Mouse (Mus musculus) activated CD4-positive, CD25-positive, alpha-beta regulatory T cell (primary cell): ENCODE results near the gene AI467606. TPM values are rescaled to one million over a fixed set of nuclear protein-coding genes. Genes with fewer than 3 reads are reported as not detected.

Source experiments
- polyA plus RNA-seq, 2 experiments: library from polyadenylated mRNA; unstranded; fragments of 100-300 nt; shearing (Covaris generic); gene quantifications; one replicate each; pipeline ENCODE4 v1.2.1; 2017

Gene AI467606
- polyA plus RNA-seq: 100 to 1,000 TPM; 267 to 384 TPM

DNA sequence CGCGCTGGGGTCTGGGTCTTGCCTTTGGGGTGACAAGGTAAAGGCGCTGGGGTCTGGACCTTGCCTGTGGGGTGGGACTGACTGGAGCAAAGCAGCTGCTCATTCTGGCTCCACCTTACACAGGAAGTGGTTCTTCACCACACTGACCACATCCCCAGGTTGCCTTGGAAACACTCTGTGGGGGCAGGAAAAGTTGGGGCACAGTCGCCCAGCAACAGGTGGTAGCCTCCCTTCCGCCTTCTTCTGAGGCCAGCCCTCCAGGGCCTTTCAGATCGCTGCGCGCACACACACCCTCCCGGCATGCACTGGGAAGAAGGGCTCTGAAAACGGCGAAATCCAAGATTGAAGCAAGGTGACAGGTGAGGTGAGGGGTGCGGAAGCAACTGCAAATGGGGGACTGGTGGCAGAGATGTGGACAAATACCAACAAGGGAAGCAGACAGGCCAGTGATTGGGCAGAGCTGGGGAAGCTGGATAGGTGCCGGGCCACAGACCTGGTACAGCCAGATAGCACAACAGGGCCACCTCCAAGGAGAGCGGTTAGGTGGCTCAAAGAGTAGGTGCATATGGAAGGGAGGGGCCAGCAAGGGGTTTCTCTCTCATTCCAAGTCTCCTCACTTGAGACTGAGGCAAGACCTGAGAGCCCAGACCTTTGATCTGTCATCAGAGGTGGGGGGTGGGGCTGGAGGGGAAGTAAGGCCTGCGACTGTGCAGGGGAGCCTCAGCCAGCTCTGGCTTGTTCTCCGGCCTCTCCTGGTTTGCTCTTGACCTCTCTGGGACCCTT is at the start of gene AI467606:
Gene AI467606, plus strand, starts transcription at position 246 of the 783 bp plus-strand sequence.

DNA sequence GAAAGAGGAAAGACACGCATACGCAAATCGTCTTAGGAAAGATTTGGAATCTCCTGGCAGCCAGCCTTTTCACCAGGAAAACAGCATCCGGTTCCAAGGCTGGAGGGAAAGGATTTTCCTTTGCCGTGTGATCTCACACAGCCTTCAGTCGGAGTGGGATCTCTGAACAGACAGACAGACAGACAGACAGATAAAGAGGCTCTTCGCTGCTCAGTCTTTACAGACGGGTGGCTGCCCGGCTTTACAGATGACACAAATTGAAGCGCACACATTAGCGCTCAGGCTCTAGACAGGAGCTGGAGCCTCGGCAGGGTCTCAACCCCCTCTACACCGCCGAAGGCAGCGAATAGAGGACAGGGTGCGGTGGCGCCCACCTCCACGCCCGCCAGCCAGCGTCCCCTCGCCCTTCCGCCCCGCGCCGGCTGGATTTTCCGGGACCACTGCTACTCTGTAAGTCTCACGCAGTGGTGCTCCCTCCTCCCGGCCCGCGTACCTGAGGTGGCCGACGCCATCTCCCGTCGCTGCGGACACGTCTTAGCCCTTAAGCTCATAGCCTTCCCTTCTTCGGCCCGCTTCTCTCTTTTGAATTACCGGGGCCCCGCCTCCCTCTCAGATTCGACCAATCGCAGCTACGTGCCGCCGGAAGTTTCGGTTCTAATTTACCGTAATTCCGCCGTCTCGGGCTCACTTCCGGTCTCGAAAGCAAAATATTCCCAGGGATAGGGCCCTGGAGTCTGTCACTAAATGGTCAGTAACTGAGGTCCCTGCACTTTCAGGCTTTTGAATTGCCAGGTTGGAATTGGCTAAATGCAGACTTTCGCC is 49.1 kb upstream of the AI467606 start, which contains the start of gene Kif22:
Gene Kif22, minus strand, starts transcription at position 621 of the 822 bp plus-strand sequence.

DNA sequence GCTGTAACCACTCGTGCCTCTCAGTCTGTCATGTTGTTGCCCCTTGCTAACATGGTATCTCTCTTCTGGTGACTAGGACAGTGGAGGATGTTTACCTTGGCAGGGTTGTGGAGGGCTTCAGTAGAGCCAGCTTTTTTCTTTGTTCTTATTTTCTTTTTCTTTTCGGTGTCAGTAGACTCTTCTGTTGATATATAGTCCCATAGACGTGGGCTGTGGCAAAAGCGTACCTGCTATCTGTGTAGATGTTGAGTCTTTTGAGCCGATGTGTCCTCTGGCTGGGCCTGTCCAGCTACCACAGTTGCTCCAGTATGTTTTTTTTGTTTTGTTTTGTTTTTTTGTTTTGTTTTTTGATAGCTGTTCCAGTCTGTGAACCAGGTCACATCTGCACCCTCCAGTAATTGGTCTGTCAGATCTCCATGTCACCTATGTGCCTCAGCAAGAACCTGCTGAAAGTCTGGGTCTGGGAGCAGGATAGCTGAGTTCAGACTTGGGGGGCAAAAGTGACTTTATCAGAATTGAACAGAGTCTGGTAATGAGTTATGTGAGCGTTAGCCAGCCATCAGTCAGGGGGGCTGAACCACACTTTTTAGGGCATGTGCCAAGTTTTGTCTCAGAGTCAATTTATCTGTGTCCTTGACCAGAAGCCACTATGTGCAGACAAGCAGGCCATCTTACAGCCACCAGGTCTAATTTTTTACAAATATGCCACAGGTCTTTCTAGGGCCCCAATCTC is 3.7 kb upstream of the AI467606 start, which contains the start of gene Zg16:
Gene Zg16, minus strand, starts transcription at position 51 of the 733 bp plus-strand sequence.

DNA sequence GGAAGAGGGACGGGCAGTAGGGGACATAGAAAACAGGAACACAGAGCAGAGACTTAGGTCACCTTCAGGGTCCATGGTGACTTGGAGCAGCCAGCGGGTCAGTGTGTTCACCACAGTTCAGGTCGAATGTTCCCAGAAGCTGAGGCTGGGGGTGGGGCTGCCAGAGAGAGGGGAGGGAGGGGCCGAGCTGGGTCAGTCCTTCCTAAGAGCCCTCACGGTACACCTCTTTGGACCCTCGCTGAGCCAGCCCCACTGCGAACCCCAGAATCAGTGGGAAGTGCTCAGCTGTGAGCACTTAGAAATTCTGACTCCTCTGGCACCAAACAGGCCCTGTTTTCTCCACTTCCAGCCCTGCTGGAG is 30.7 kb downstream of the AI467606 start, which contains the start of gene Qprt:
Gene Qprt, minus strand, starts transcription at position 316 of the 360 bp plus-strand sequence.

DNA sequence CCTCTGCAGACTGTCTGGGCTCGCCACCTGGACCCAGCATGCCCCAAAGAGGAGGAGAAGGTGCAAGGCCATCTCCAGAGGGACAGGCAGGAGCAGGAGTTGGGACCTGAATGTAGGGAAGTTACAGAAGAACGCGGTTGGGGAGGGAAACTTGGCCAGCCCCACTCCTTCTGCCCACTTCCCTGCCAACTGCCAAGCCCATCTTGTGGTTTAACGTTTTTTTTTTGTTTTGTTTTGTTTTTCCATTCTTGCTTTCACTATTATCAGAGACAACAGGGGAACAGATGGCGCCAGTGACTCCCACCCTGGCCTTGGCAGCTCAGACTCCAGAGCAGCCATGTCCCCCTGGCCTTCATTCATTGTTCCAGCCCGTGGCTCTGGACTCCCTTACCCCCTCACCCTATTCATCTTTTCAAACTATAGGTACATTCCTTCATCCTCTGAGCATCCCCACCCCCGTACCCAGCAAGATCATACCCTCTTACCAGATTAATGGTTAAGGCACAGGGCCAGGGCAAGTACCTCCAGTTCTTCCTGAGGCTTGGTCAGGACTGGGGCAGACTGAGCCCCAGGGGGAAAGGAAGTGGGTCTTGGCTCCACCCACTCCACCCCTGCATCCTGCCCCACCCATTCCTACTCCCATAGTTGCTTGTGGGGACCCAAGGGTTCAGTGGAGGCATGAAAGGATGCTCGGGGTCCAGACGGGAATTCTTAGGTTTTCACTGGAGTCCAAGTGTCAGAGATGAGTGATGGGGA is 46.3 kb downstream of the AI467606 start, which contains the start of gene Spn:
Gene Spn, minus strand, starts transcription at position 562 of the 756 bp plus-strand sequence.

Other genes starting within 250 kb of the AI467606 start
- not detected for gene Doc2a, start 243.9 kb upstream of the AI467606 start, polyA plus RNA-seq
- gene Hirip3, start 229.4 kb upstream of the AI467606 start, polyA plus RNA-seq: 10 to 100 TPM; 10.5 to 16.6 TPM
- 10 to 100 TPM; 83.5 to 86.5 TPM for gene Ino80e, start 229.0 kb upstream of the AI467606 start, polyA plus RNA-seq
- gene Taok2, start 206.7 kb upstream of the AI467606 start, polyA plus RNA-seq: 10 to 100 TPM; 37.1 to 39.0 TPM
- 10 to 100 TPM; 42.2 to 49.8 TPM for gene Tmem219, start 168.4 kb upstream of the AI467606 start, polyA plus RNA-seq
- 10 to 100 TPM; 32.0 to 38.0 TPM for gene Kctd13, start 162.5 kb upstream of the AI467606 start, polyA plus RNA-seq
- gene Asphd1, start 141.8 kb upstream of the AI467606 start, polyA plus RNA-seq: under 1 TPM in 1 of 2 experiments, not detected in 1; 0.21 TPM
- gene Sez6l2, start 140.8 kb upstream of the AI467606 start, polyA plus RNA-seq: under 1 TPM; 0.34 to 0.62 TPM
- gene Cdipt, start 115.4 kb upstream of the AI467606 start, polyA plus RNA-seq: 100 to 1,000 TPM; 176 to 321 TPM
- 1 to 10 TPM in 1 of 2 experiments, under 1 TPM in 1; 0.64 to 2.0 TPM for gene Cdiptos, start 115.3 kb upstream of the AI467606 start, polyA plus RNA-seq
- gene Mvp, start 76.7 kb upstream of the AI467606 start, polyA plus RNA-seq: 10 to 100 TPM; 19.5 to 57.5 TPM
- 1 to 10 TPM in 1 of 2 experiments, under 1 TPM in 1; 0.54 to 1.7 TPM for gene Pagr1b, start 74.9 kb upstream of the AI467606 start, polyA plus RNA-seq
- 100 to 1,000 TPM in 1 of 2 experiments, 10 to 100 TPM in 1; 99.8 to 119 TPM for gene Pagr1a, start 74.0 kb upstream of the AI467606 start, polyA plus RNA-seq
- 10 to 100 TPM; 31.2 to 33.4 TPM for gene Gm42742, start 70.3 kb upstream of the AI467606 start, polyA plus RNA-seq
- gene Prrt2, start 70.1 kb upstream of the AI467606 start, polyA plus RNA-seq: 1 to 10 TPM; 6.4 to 8.6 TPM
- 100 to 1,000 TPM; 117 to 145 TPM for gene Maz, start 64.3 kb upstream of the AI467606 start, polyA plus RNA-seq
- gene Kif22, start 48.9 kb upstream of the AI467606 start, polyA plus RNA-seq: 10 to 100 TPM; 20.0 to 37.5 TPM
- not detected for gene Zg16, start 4.0 kb upstream of the AI467606 start, polyA plus RNA-seq
- 10 to 100 TPM; 18.6 to 21.0 TPM for gene Qprt, start 30.9 kb downstream of the AI467606 start, polyA plus RNA-seq
- gene Spn, start 46.5 kb downstream of the AI467606 start, polyA plus RNA-seq: 100 to 1,000 TPM in 1 of 2 experiments, 10 to 100 TPM in 1; 86.6 to 120 TPM
- gene Cd2bp2, start 104.7 kb downstream of the AI467606 start, polyA plus RNA-seq: 10 to 100 TPM; 61.9 to 72.7 TPM
- gene Tbc1d10b, start 117.1 kb downstream of the AI467606 start, polyA plus RNA-seq: 10 to 100 TPM; 54.9 to 75.1 TPM
- gene Mylpf, start 117.5 kb downstream of the AI467606 start, polyA plus RNA-seq: 10 to 100 TPM; 16.3 to 22.5 TPM
- gene Zfp553, start 141.7 kb downstream of the AI467606 start, polyA plus RNA-seq: 10 to 100 TPM; 15.9 to 22.5 TPM
- 100 to 1,000 TPM; 561 to 593 TPM for gene Sept1, start 141.8 kb downstream of the AI467606 start, polyA plus RNA-seq
- gene Zfp771, start 152.9 kb downstream of the AI467606 start, polyA plus RNA-seq: 10 to 100 TPM; 14.3 to 16.7 TPM
- 10 to 100 TPM; 50.9 to 60.3 TPM for gene Dctpp1, start 169.3 kb downstream of the AI467606 start, polyA plus RNA-seq
- 10 to 100 TPM; 39.0 to 51.9 TPM for gene Sephs2, start 182.7 kb downstream of the AI467606 start, polyA plus RNA-seq
- gene Itgal, start 204.9 kb downstream of the AI467606 start, polyA plus RNA-seq: 100 to 1,000 TPM; 211 to 250 TPM